8 mouse cellular contexts compared by ENCODE assay signal in genomic region chr5:32136301-32136863, GRCm38 (mm10). TPM values are rescaled to one million over a fixed set of nuclear protein-coding genes. Genes with fewer than 3 reads are reported as not detected.
DNase-seq lines count a peak whose midpoint lies in the region; ATAC-seq lines count a peak whose summit lies in the region.

No protein-coding gene starts in this region.

- no peaks in the 10 kb centered on the region for H3K36me3 ChIP-seq in hindbrain, embryonic 12.5 days

- peaks cover 23% of the 10 kb centered on the region for H3K4me1 ChIP-seq in hindbrain, embryonic 12.5 days

- ATAC-seq in hindbrain, embryonic 12.5 days (ENCODE audit: low FRiP score): no peak
- no peak for ATAC-seq in megakaryocyte progenitor cell, adult 5-6 weeks (replicated peaks; ENCODE audit: poor library complexity)

- peak overlapping the region; percentile 91 for H3K4me2 ChIP-seq in hindbrain, embryonic 12.5 days (replicated peaks)

- H3K27ac ChIP-seq in hindbrain, embryonic 12.5 days: peak overlapping the region; percentile 52; the same call in 1 of the 2 replicates

- H3K27me3 ChIP-seq in hindbrain, embryonic 12.5 days: peaks cover 68% of the 10 kb centered on the region

- peak; percentile 64 for DNase-seq in MN1 (ENCODE audit: low spot score)
- DNase-seq in cerebellum, adult 11-12 months: peak; percentile 72
- DNase-seq in frontal cortex, postnatal 25 days (ENCODE audit: low spot score in 2 of 2): peak; percentile 20 to 30
- DNase-seq in layer of hippocampus, postnatal 36 days: peak; percentile 56 to 70
- peak; percentile 84 to 86 for DNase-seq in lung, postnatal 4 days
- DNase-seq in right cerebral cortex, postnatal 36 days (ENCODE audit: low spot score in 2 of 2): peak; percentile 20 to 38

- peak overlapping the region; percentile 58 for H3K4me3 ChIP-seq in hindbrain, embryonic 12.5 days

- peak overlapping the region; percentile 59 for H3K9ac ChIP-seq in hindbrain, embryonic 12.5 days

- WGBS in hindbrain, embryonic 12.5 days: under 1% methylated on average over 58 of the region's 63 CpGs

- no peaks in the 10 kb centered on the region for H3K9me3 ChIP-seq in hindbrain, embryonic 12.5 days (replicated peaks)

RNA-seq across cellular contexts. Expression of gene Fosl2, which starts 0.8 kb away (rescaled TPM):
- 1.0 and 1.2 TPM in 2 replicates for polyA plus RNA-seq in hindbrain, embryonic 12.5 days (2016; fragmentation: Nextera tagmentation; extraction: Ambion mirVana)
- total RNA-seq in layer of hippocampus, postnatal 36 days (2021): 10 to 100 TPM; 55.5 to 59.3 TPM
- total RNA-seq in megakaryocyte progenitor cell, adult 5-6 weeks (2015): 20.8 and 25.2 TPM in 2 replicates
- 11.7 and 12.1 TPM in 2 replicates for total RNA-seq in megakaryocyte progenitor cell, adult 5-6 weeks (2017)

Comparison
In these comparisons a context has a peak if more than half of its experiments do, and no peak if none do; other contexts are left out.
1. DNase-seq: peak in every context shown above with its lines; median percentile 85 in lung, postnatal 4 days; 72 in cerebellum, adult 11-12 months; 64 in MN1; 63 in layer of hippocampus, postnatal 36 days; 29 in right cerebral cortex, postnatal 36 days; 25 in frontal cortex, postnatal 25 days.